Mouse (Mus musculus): Measurements from ENCODE around the gene Matn4. TPM values are rescaled to one million over a fixed set of nuclear protein-coding genes. Genes with fewer than 3 reads are reported as not detected.
"Not testable (repeated sequence)": the region's sequence is repeated elsewhere in the genome, so short reads cannot be mapped to it uniquely, and the experiment has no call there.

Gene Matn4
- polyA plus RNA-seq, 1 experiment from 2014 or later = 2.0 TPM

GRCm38 (mm10) chr2:164359668-164360067 is 45.3 kb downstream of the Matn4 start:
- no peak for ATAC-seq (ENCODE audit: low FRiP score, low TSS enrichment)
- H3K9me3 ChIP-seq (ENCODE audit: low read length) = no peaks in the 10 kb centered on the region
- H3K4me2 ChIP-seq (replicated peaks; ENCODE audit: low read depth, low read length) = no peak overlapping the region
- no peak overlapping the region for H3K4me3 ChIP-seq (ENCODE audit: low read length)
- H3K27ac ChIP-seq (ENCODE audit: low read length) = no peak overlapping the region
- no peaks in the 10 kb centered on the region for H3K4me1 ChIP-seq (ENCODE audit: insufficient read depth, low read length)
- 85% methylated on average over 5 of the region's 5 CpGs for WGBS
- H3K9ac ChIP-seq (replicated peaks; ENCODE audit: low read length) = no peak overlapping the region
- H3K27me3 ChIP-seq (ENCODE audit: insufficient read depth, low read length) = peaks cover 10% of the 10 kb centered on the region
- H3K36me3 ChIP-seq (ENCODE audit: insufficient read depth, low read length) = no peaks in the 10 kb centered on the region

DNA sequence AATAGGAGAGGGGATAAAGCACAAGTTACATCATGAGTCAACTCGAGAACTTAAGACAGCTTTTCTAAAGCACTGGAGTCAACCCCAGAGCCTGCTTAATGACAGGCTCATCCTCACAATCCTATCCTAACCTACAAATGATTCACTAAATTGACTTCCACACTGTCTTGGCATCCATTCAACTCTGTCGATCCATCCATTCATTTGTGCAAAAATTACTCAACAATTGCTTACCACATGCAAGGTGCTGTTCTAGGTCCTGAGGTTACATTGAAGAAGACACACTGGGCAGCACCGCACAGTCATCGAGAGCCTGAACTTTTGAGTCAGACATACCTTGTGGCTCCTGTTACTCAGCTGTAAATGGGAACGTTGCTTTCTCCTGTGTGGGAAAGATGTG is 45.9 kb downstream of the Matn4 start:
- no peaks in the 10 kb centered on the region for H3K36me3 ChIP-seq (ENCODE audit: insufficient read depth, low read length)
- WGBS = 82% methylated on average over 5 of the region's 5 CpGs

GRCm38 (mm10) chr2:164358373-164358772 is 46.6 kb downstream of the Matn4 start:
- H3K4me3 ChIP-seq (ENCODE audit: low read length) = no peak overlapping the region
- no peaks in the 10 kb centered on the region for H3K4me1 ChIP-seq (ENCODE audit: insufficient read depth, low read length)
- peaks cover 12% of the 10 kb centered on the region for H3K27me3 ChIP-seq (ENCODE audit: insufficient read depth, low read length)
- WGBS = 87% methylated on average over 3 of the region's 3 CpGs
- no peak overlapping the region for H3K27ac ChIP-seq (ENCODE audit: low read length)
- no peak for ATAC-seq (ENCODE audit: low FRiP score, low TSS enrichment)
- H3K9me3 ChIP-seq (ENCODE audit: low read length) = no peaks in the 10 kb centered on the region
- H3K9ac ChIP-seq (replicated peaks; ENCODE audit: low read length) = no peak overlapping the region
- no peak overlapping the region for H3K4me2 ChIP-seq (replicated peaks; ENCODE audit: low read depth, low read length)
- no peaks in the 10 kb centered on the region for H3K36me3 ChIP-seq (ENCODE audit: insufficient read depth, low read length)

More for the DNA sequence above, 45.9 kb downstream of the Matn4 start:
- Histone ChIP-seq H3K9ac (replicated peaks; ENCODE audit: low read length) (no peak overlapping the region), H3K4me3 (ENCODE audit: low read length) (no peak overlapping the region), H3K4me2 (replicated peaks; ENCODE audit: low read depth, low read length) (no peak overlapping the region), H3K27me3 (ENCODE audit: insufficient read depth, low read length) (peaks cover 12% of the 10 kb centered on the region), H3K27ac (ENCODE audit: low read length) (no peak overlapping the region), H3K9me3 (ENCODE audit: low read length) (no peaks in the 10 kb centered on the region), H3K4me1 (ENCODE audit: insufficient read depth, low read length) (no peaks in the 10 kb centered on the region)
- ATAC-seq (ENCODE audit: low FRiP score, low TSS enrichment) = no peak

DNA sequence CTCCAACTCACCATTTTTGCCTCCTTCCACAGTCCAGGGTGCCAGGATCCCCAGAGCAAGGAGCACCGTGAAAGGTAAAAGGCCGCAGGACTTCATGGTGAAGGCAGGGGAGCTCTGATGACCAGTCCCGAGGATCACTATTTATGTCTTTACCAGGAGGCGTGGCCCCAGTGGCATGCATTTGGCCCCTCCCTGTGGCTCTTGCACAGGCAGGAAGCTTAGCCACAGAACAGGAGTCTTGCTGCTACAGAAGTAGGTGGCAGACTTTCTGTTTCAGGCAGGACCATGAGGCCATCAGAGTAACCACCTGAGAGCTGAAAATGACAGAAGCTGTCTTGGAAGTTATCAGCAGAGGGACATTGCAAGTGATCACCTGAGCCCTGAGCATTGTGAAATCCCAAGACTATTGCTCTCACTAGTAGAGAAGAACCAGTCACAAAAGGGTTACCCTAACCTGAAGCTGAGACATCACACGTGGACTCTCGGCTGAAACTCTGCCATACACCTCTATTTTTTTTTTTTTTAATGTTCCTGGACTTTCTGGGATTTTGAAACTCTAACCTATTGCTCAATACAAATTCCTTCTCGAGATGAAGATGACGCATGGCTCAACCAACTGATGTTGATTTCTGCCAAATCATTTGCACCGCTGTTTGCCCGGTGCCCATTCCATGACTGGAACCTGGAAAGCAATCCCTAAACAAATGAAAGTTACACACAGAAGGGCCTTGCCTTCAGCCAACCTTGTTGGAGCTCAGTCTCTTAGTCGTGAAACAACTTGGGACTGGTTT is 48.6 kb downstream of the Matn4 start:
- H3K27me3 ChIP-seq (ENCODE audit: insufficient read depth, low read length) = peaks cover 9% of the 10 kb centered on the region
- no peaks in the 10 kb centered on the region for H3K36me3 ChIP-seq (ENCODE audit: insufficient read depth, low read length)
- H3K4me2 ChIP-seq (replicated peaks; ENCODE audit: low read depth, low read length) = no peak overlapping the region
- H3K9ac ChIP-seq (replicated peaks; ENCODE audit: low read length) = no peak overlapping the region
- H3K27ac ChIP-seq (ENCODE audit: low read length) = no peak overlapping the region
- no peak overlapping the region for H3K4me3 ChIP-seq (ENCODE audit: low read length)
- ATAC-seq (ENCODE audit: low FRiP score, low TSS enrichment) = no peak
- H3K9me3 ChIP-seq (ENCODE audit: low read length) = no peaks in the 10 kb centered on the region
- H3K4me1 ChIP-seq (ENCODE audit: insufficient read depth, low read length) = no peaks in the 10 kb centered on the region
- 73% methylated on average over 11 of the region's 11 CpGs for WGBS

GRCm38 (mm10) chr2:164353356-164353755 is 51.6 kb downstream of the Matn4 start:
- H3K27me3 ChIP-seq (ENCODE audit: insufficient read depth, low read length) = peaks cover 6% of the 10 kb centered on the region
- WGBS = 89% methylated on average over 11 of the region's 11 CpGs
- H3K4me1 ChIP-seq (ENCODE audit: insufficient read depth, low read length) = no peaks in the 10 kb centered on the region
- H3K9me3 ChIP-seq (ENCODE audit: low read length) = no peaks in the 10 kb centered on the region; the same call in 1 of the 2 replicates
- H3K36me3 ChIP-seq (ENCODE audit: insufficient read depth, low read length) = no peaks in the 10 kb centered on the region
- H3K27ac ChIP-seq (ENCODE audit: low read length) = no peak overlapping the region
- H3K9ac ChIP-seq (replicated peaks; ENCODE audit: low read length) = no peak overlapping the region
- no peak overlapping the region for H3K4me2 ChIP-seq (replicated peaks; ENCODE audit: low read depth, low read length)
- no peak for ATAC-seq (ENCODE audit: low FRiP score, low TSS enrichment)
- no peak overlapping the region for H3K4me3 ChIP-seq (ENCODE audit: low read length)

- Histone ChIP-seq H3K27ac (ENCODE audit: low read length) (no peak overlapping the region), H3K27me3 (ENCODE audit: insufficient read depth, low read length) (peaks cover 6% of the 10 kb centered on the region), H3K9ac (replicated peaks; ENCODE audit: low read length) (no peak overlapping the region), H3K4me3 (ENCODE audit: low read length) (no peak overlapping the region), H3K9me3 (ENCODE audit: low read length) (no peaks in the 10 kb centered on the region; the same call in 1 of the 2 replicates), H3K4me2 (replicated peaks; ENCODE audit: low read depth, low read length) (no peak overlapping the region), H3K4me1 (ENCODE audit: insufficient read depth, low read length) (no peaks in the 10 kb centered on the region), H3K36me3 (ENCODE audit: insufficient read depth, low read length) (no peaks in the 10 kb centered on the region)
- ATAC-seq (ENCODE audit: low FRiP score, low TSS enrichment) = no peak
- WGBS = 92% methylated on average over 3 of the region's 3 CpGs
Measured at GRCm38 (mm10) chr2:164352697-164353096, 52.3 kb downstream of the Matn4 start.

DNA sequence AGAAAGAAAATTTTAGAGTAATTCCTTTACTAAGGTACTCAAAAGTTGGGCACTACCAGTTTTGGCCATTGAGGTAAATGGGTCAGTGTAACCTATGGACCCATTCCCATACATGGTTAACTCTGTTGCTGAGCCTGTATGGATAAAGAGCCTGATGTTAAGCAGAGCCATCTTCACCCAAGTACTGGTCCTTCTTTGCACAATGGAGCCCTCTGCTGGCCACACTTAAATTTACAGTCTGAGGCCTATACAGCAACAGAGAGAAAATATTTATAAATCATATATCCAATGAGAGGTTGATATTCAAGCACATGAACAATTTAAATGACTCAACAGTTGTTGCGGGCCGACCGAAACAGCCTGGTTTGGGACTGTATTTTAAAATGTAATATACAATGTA is 56.0 kb downstream of the Matn4 start:
- 91% methylated on average over 3 of the region's 3 CpGs for WGBS
- no peak for ATAC-seq (ENCODE audit: low FRiP score, low TSS enrichment)
- H3K27me3 ChIP-seq (ENCODE audit: insufficient read depth, low read length) = no peaks in the 10 kb centered on the region

GRCm38 (mm10) chr2:164347697-164348096 is 57.3 kb downstream of the Matn4 start:
- H3K27ac ChIP-seq (ENCODE audit: low read length); H3K4me2 ChIP-seq (replicated peaks; ENCODE audit: low read depth, low read length); H3K4me1 ChIP-seq (ENCODE audit: insufficient read depth, low read length); ATAC-seq (ENCODE audit: low FRiP score, low TSS enrichment); H3K9ac ChIP-seq (replicated peaks; ENCODE audit: low read length); H3K27me3 ChIP-seq (ENCODE audit: insufficient read depth, low read length); H3K4me3 ChIP-seq (ENCODE audit: low read length); H3K9me3 ChIP-seq (ENCODE audit: low read length); H3K36me3 ChIP-seq (ENCODE audit: insufficient read depth, low read length): not testable (repeated sequence)

More for the DNA sequence above, 56.0 kb downstream of the Matn4 start:
- no peak overlapping the region for H3K27ac ChIP-seq (ENCODE audit: low read length)
- no peak overlapping the region for H3K4me2 ChIP-seq (replicated peaks; ENCODE audit: low read depth, low read length)
- no peak overlapping the region for H3K9ac ChIP-seq (replicated peaks; ENCODE audit: low read length)
- no peaks in the 10 kb centered on the region; the same call in 1 of the 2 replicates for H3K9me3 ChIP-seq (ENCODE audit: low read length)
- H3K4me1 ChIP-seq (ENCODE audit: insufficient read depth, low read length) = no peaks in the 10 kb centered on the region
- H3K36me3 ChIP-seq (ENCODE audit: insufficient read depth, low read length) = no peaks in the 10 kb centered on the region
- H3K4me3 ChIP-seq (ENCODE audit: low read length) = no peak overlapping the region

GRCm38 (mm10) chr2:164343732-164344131 is 61.2 kb downstream of the Matn4 start:
- H3K36me3 ChIP-seq (ENCODE audit: insufficient read depth, low read length); H3K27ac ChIP-seq (ENCODE audit: low read length); H3K4me3 ChIP-seq (ENCODE audit: low read length); H3K9ac ChIP-seq (replicated peaks; ENCODE audit: low read length); H3K4me2 ChIP-seq (replicated peaks; ENCODE audit: low read depth, low read length); H3K9me3 ChIP-seq (ENCODE audit: low read length); ATAC-seq (ENCODE audit: low FRiP score, low TSS enrichment); H3K4me1 ChIP-seq (ENCODE audit: insufficient read depth, low read length); H3K27me3 ChIP-seq (ENCODE audit: insufficient read depth, low read length): not testable (repeated sequence)
- WGBS = 80% methylated on average over 1 of the region's 1 CpGs
